Mouse (Mus musculus) intestine, postnatal 0 days (tissue): Measurements from ENCODE around the gene Ndufb7. TPM values are rescaled to one million over a fixed set of nuclear protein-coding genes. Genes with fewer than 3 reads are reported as not detected.
"Not testable (repeated sequence)": the region's sequence is repeated elsewhere in the genome, so short reads cannot be mapped to it uniquely, and the experiment has no call there.

Experiments
- ATAC-seq: fragments of 200-750 bp; cut with Nextera tagmentation; 2 replicates; pipeline ENCODE4 v1.8.0; 2017; ENCODE audit warnings: mild to moderate bottlenecking, moderate TSS enrichment, moderate library complexity
- H3K27ac ChIP-seq: fragments of 300-500 bp; sonication (generic); 2 replicates; pipeline ENCODE4 v1.5.1; 2014; ENCODE audit warnings: mild to moderate bottlenecking, low read depth, low read length, moderate library complexity
- H3K27me3 ChIP-seq: fragments of 300-500 bp; sonication (generic); replicated peaks from 2 replicates; pipeline ENCODE4 v1.6.1; 2014; ENCODE audit warnings: low read length, mixed read lengths; ENCODE audit not compliant: control insufficient read depth, insufficient read depth
- H3K36me3 ChIP-seq: fragments of 300-500 bp; sonication (generic); 2 replicates; pipeline ENCODE4 v1.6.1; 2014; ENCODE audit warnings: mild to moderate bottlenecking, moderate library complexity; ENCODE audit not compliant: control insufficient read depth, insufficient read depth
- H3K4me1 ChIP-seq: fragments of 300-500 bp; sonication (generic); replicated peaks from 2 replicates; pipeline ENCODE4 v1.6.1; 2014; ENCODE audit warnings: antibody characterized with exemption, low read length, mixed read lengths; ENCODE audit not compliant: control insufficient read depth, insufficient read depth
- H3K4me2 ChIP-seq: fragments of 300-500 bp; sonication (generic); replicated peaks from 2 replicates; pipeline ENCODE4 v1.6.1; 2014; ENCODE audit warnings: low read depth, mild to moderate bottlenecking, moderate library complexity
- H3K4me3 ChIP-seq: fragments of 300-500 bp; sonication (generic); 2 replicates; pipeline ENCODE4 v1.5.1; 2014; ENCODE audit warnings: low read depth, low read length
- H3K9ac ChIP-seq: fragments of 300-500 bp; sonication (generic); 2 replicates; pipeline ENCODE4 v1.6.1; 2014; ENCODE audit warnings: mild to moderate bottlenecking, low read depth, low read length
- H3K9me3 ChIP-seq: fragments of 300-500 bp; sonication (generic); 2 replicates; pipeline ENCODE4 v1.6.1; 2016; ENCODE audit warnings: mixed run types; ENCODE audit not compliant: control insufficient read depth
- CTCF ChIP-seq: sonication (generic); IDR thresholded peaks from 2 replicates; pipeline ENCODE4 v1.5.1; 2016; ENCODE audit warnings: low read depth, mild to moderate bottlenecking, control low read depth, antibody characterized with exemption, moderate library complexity
- WGBS: fragments of 180-500 bp; shearing (Covaris S2); extraction: QIAGEN DNeasy Blood & Tissue Kit; methylation state at CpG from one replicate; pipeline ENCODE4 v1.1.7; 2014; 5-methylcytosine and 5-hydroxymethylcytosine counted together
- polyA plus RNA-seq: library from polyadenylated mRNA; unstranded; fragments of >200 nt; fragmentation: Nextera tagmentation; extraction: Ambion mirVana; gene quantifications from 2 replicates; pipeline ENCODE4 v1.2.1, GENCODE M21; 2015

Ndufb7 gene
- polyA plus RNA-seq, 1 experiment from 2014 or later = 579 TPM

- under 1% methylated on average over 43 of the region's 43 CpGs for whole genome bisulfite sequencing
- 0 out of 2 replicates have a peak, but pooled peaks have one; percentile 15 for TF ChIP-seq CTCF
- Histone ChIP-seq H3K9ac (peak overlapping the region; percentile 69), H3K4me2 (peak overlapping the region; percentile 84), H3K27me3 (no peaks in the 10 kb centered on the region), H3K4me1 (0 out of 2 replicates have a peak, but pooled peaks cover 5% of the 10 kb centered on the region), H3K27ac (peak overlapping the region; percentile 57), H3K4me3 (peak overlapping the region; percentile 75), H3K36me3 (no peaks in the 10 kb centered on the region), H3K9me3 (no peaks in the 10 kb centered on the region)
- ATAC-seq = peak; percentile 96
Observed at GRCm38 (mm10) chr8:83594167-83595049, 27.9 kb downstream of the Ndufb7 start.

- H3K27ac ChIP-seq = peak overlapping the region; percentile 57
- H3K27me3 ChIP-seq, H3K9ac ChIP-seq, H3K9me3 ChIP-seq, H3K4me1 ChIP-seq, H3K36me3 ChIP-seq, ATAC-seq: not testable (repeated sequence)
- WGBS = 49% methylated on average over 3 of the region's 3 CpGs
- peak overlapping the region; percentile 75 for H3K4me3 ChIP-seq
- peak overlapping the region; percentile 84 for H3K4me2 ChIP-seq
- peak; percentile 49 for TF ChIP-seq CTCF
Observed at GRCm38 (mm10) chr8:83595050-83595345, 28.5 kb downstream of the Ndufb7 start.

GRCm38 (mm10) chr8:83596369-83596768, 29.9 kb downstream of the Ndufb7 start:
- no peak overlapping the region for H3K27ac ChIP-seq
- 0 out of 2 replicates have a peak, but pooled peaks cover 5% of the 10 kb centered on the region for H3K4me1 ChIP-seq
- peak; percentile 69 for TF ChIP-seq CTCF
- no peak overlapping the region for H3K4me3 ChIP-seq
- no peaks in the 10 kb centered on the region for H3K27me3 ChIP-seq
- no peak overlapping the region for H3K9ac ChIP-seq
- H3K36me3 ChIP-seq = no peaks in the 10 kb centered on the region
- ATAC-seq = no peak
- no peaks in the 10 kb centered on the region for H3K9me3 ChIP-seq
- no peak overlapping the region for H3K4me2 ChIP-seq
- 17% methylated on average over 3 of the region's 3 CpGs for WGBS

- H3K9ac ChIP-seq = no peak overlapping the region
- peak; percentile 45 for TF ChIP-seq CTCF
- 16% methylated on average over 1 of the region's 1 CpGs for WGBS
Observed at GRCm38 (mm10) chr8:83598146-83598545, 31.7 kb downstream of the Ndufb7 start.

GRCm38 (mm10) chr8:83599814-83600213, 33.3 kb downstream of the Ndufb7 start:
- Histone ChIP-seq H3K4me3 (no peak overlapping the region), H3K4me2 (no peak overlapping the region), H3K36me3 (no peaks in the 10 kb centered on the region), H3K4me1 (0 out of 2 replicates have a peak, but pooled peaks cover 3% of the 10 kb centered on the region), H3K27me3 (no peaks in the 10 kb centered on the region), H3K27ac (no peak overlapping the region), H3K9me3 (no peaks in the 10 kb centered on the region), H3K9ac (no peak overlapping the region)
- no peak for TF ChIP-seq CTCF
- no peak for ATAC-seq

More at GRCm38 (mm10) chr8:83598146-83598545, 31.7 kb downstream of the Ndufb7 start:
- Histone ChIP-seq H3K9me3 (no peaks in the 10 kb centered on the region), H3K36me3 (no peaks in the 10 kb centered on the region), H3K4me1 (0 out of 2 replicates have a peak, but pooled peaks cover 4% of the 10 kb centered on the region), H3K4me3 (no peak overlapping the region), H3K27me3 (no peaks in the 10 kb centered on the region), H3K27ac (no peak overlapping the region), H3K4me2 (no peak overlapping the region)
- no peak for ATAC-seq

- H3K27me3 ChIP-seq = no peaks in the 10 kb centered on the region
- H3K4me2 ChIP-seq = 0 out of 2 replicates have a peak overlapping the region, but pooled peaks have one; percentile 1
- H3K9me3 ChIP-seq = no peaks in the 10 kb centered on the region
- peak overlapping the region; percentile 68 for H3K27ac ChIP-seq
- H3K4me3 ChIP-seq = no peak overlapping the region
- WGBS = 39% methylated on average over 2 of the region's 2 CpGs
- no peak for TF ChIP-seq CTCF
- H3K9ac ChIP-seq = no peak overlapping the region
- no peaks in the 10 kb centered on the region for H3K36me3 ChIP-seq
- 0 out of 2 replicates have a peak, but pooled peaks cover 3% of the 10 kb centered on the region for H3K4me1 ChIP-seq
- peak; percentile 74 for ATAC-seq
Observed at GRCm38 (mm10) chr8:83602650-83603029, 36.2 kb downstream of the Ndufb7 start.
